Mouse (Mus musculus) kidney, postnatal 25 days (tissue): ENCODE data around the gene Ntrk3.
A peak's percentile ranks its signal among the peaks of the same experiment; 100 is the strongest.

Experiments used
- DNase-seq, 2 experiments: peaks; one replicate each; pipeline ENCODE4 v3.0.0; 2021; ENCODE audit warnings: mixed read lengths in 2 of 2

Gene Ntrk3

GRCm38 (mm10) chr7:78515042-78515609, 222.7 kb downstream of the Ntrk3 start:
- no peak for DNase-seq

- DNase-seq, result no peak
Observed at GRCm38 (mm10) chr7:78507032-78507611, 230.7 kb downstream of the Ntrk3 start.

- DNase-seq, result no peak
Observed at GRCm38 (mm10) chr7:78500863-78501262, 236.9 kb downstream of the Ntrk3 start.

GRCm38 (mm10) chr7:78499970-78500369, 237.8 kb downstream of the Ntrk3 start:
- DNase-seq, result no peak

GRCm38 (mm10) chr7:78498356-78498755, 239.5 kb downstream of the Ntrk3 start:
- no peak for DNase-seq

GRCm38 (mm10) chr7:78497819-78498218, 240.0 kb downstream of the Ntrk3 start:
- DNase-seq, result peak in 1 of 2 experiments; percentile 4

- no peak for DNase-seq
Observed at GRCm38 (mm10) chr7:78493591-78493990, 244.2 kb downstream of the Ntrk3 start.

GRCm38 (mm10) chr7:78491176-78491575, 246.6 kb downstream of the Ntrk3 start:
- peak; percentile 18 to 53 for DNase-seq

- no peak for DNase-seq
Observed at GRCm38 (mm10) chr7:78484290-78484689, 253.5 kb downstream of the Ntrk3 start.

GRCm38 (mm10) chr7:78483729-78484128, 254.1 kb downstream of the Ntrk3 start:
- no peak for DNase-seq

- peak; percentile 28 to 54 for DNase-seq
Observed at GRCm38 (mm10) chr7:78483061-78483460, 254.8 kb downstream of the Ntrk3 start.

- DNase-seq, result no peak
Observed at GRCm38 (mm10) chr7:78478881-78479280, 258.9 kb downstream of the Ntrk3 start.

GRCm38 (mm10) chr7:78471755-78472154, 266.1 kb downstream of the Ntrk3 start:
- DNase-seq, result no peak

GRCm38 (mm10) chr7:78471270-78471669, 266.5 kb downstream of the Ntrk3 start:
- no peak for DNase-seq

- DNase-seq, result no peak
Observed at GRCm38 (mm10) chr7:78462605-78463004, 275.2 kb downstream of the Ntrk3 start.

- DNase-seq, result no peak
Observed at GRCm38 (mm10) chr7:78459021-78459420, 278.8 kb downstream of the Ntrk3 start.

- DNase-seq, result no peak
Observed at GRCm38 (mm10) chr7:78451666-78452065, 286.1 kb downstream of the Ntrk3 start.

- no peak for DNase-seq
Observed at GRCm38 (mm10) chr7:78449909-78450592, 287.8 kb downstream of the Ntrk3 start.

- DNase-seq, result no peak
Observed at GRCm38 (mm10) chr7:78448841-78449240, 289.0 kb downstream of the Ntrk3 start.

GRCm38 (mm10) chr7:78443373-78444036, 294.3 kb downstream of the Ntrk3 start:
- DNase-seq, result no peak

GRCm38 (mm10) chr7:78441706-78442105, 296.1 kb downstream of the Ntrk3 start:
- no peak for DNase-seq

- DNase-seq, result no peak
Observed at GRCm38 (mm10) chr7:78440896-78441295, 296.9 kb downstream of the Ntrk3 start.

- DNase-seq, result no peak
Observed at GRCm38 (mm10) chr7:78440476-78440875, 297.3 kb downstream of the Ntrk3 start.
